Mouse (Mus musculus) layer of hippocampus, adult 18-20 months (tissue): ENCODE results near the gene Zdhhc16. TPM values are rescaled to one million over a fixed set of nuclear protein-coding genes. Genes with fewer than 3 reads are reported as not detected.
"Not testable (repeated sequence)": the region's sequence is repeated elsewhere in the genome, so short reads cannot be mapped to it uniquely, and the experiment has no call there.

Experiments used
- DNase-seq, 2 experiments: peaks; one replicate each; pipeline ENCODE4 v3.0.0; 2022; ENCODE audit warnings: low spot score in 2 of 2
- total RNA-seq, 2 experiments: library from RNA; stranded (reverse); gene quantifications; 2 replicates each; pipeline ENCODE4 v1.2.3; 2021

Zdhhc16 gene
- total RNA-seq, 2 experiments from 2014 or later = 34.6 to 38.8 TPM

DNA sequence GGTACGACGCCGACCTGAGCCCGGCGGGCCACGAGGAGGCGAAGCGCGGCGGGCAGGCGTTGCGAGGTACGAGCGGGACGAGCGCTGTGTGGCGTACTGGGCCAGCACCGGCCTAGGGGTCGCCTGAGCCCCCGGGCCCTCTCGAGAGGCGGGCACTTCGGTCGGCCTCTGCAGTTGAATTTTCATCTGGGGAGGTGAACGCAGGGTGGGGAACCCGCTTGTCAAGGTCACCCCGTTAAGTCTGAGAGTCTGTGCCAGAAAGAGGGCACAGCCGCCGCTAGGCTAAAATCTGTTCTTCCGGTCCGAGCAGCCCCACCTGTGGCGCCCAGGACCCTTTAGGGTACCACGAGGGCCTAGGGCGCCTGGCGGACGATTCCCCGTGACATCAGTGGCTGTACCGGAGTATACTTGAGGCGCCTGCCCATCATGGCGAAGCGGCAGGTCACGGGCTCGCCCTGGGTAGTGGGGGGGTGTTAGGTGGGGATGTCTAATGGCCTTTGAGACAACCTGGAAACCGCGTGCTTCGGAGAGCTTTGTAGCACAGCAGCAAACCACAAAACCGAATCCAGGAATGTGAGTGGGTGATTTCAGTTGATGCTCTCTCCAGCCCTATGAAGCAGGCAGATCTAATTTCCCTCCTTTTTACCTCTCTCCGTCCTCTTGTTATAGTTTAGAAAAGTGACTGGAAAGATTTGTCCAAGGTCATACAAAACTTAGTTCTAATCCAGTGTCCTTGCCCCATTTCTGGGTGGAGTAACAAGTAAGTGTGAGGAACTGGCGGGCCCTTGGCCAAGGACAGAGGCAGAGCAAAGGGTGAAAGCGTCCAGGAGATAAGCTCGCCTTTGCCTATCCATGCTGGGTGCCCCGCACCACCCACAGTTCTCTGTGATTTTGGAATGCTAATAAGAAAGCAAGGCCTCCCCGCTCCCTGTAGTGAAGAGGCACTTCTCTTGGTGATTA is 20.9 kb upstream of the Zdhhc16 start:
- DNase-seq = peak; percentile 32 to 37

DNA sequence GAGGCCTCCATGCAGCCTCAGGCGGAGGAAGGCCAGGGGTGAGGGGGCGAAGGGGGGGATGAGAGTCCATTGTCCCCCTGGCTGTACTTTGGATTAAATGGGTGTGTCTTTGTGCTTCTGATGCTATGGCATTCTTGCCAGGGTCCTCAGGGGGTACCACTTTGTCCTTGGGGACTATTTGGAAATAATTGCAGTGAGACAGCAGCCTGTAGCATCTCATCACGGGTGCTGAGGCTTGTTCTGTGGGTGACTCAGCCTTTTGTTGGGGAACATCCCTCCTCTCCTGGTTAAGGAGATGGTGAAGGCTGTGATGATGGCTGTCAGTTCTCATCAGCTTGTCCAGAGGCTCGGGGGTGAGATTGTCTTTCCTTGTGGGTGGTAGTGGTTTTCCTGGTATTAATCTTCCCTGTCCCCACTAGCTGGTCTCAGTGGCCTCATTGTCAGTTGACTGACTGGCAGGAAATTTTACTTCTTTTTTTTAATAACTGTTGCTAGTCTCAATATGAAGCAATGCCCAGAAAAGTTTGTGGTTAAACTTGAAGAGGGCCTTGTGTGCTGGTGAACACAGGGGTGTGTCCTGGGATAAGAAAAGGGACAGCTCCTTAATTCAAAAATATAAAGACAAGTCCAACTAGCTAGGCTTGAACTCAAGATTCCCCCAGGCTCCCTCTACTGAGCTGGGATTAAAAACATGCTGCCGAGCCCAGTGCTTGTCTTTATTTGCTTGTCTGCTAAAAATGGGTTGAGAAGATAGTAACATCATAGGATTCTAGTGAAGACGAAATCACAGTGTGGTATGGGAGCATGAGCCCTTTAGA is 19.3 kb upstream of the Zdhhc16 start:
- no peak for DNase-seq

DNA sequence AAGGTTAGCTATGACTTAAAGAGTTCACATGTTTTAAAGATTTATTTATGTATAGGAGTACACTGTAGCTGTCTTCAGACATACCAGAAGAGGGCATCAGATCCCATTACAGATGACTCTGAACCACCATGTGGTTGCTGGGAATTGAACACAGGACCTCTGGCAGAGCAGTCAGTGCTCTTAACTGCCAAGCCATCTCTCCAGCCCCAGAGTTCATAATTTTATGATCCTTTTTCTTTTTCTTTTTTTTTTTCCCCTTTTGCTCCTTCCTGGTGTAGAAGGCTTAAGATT is 18.7 kb upstream of the Zdhhc16 start:
- not testable (repeated sequence) for DNase-seq

DNA sequence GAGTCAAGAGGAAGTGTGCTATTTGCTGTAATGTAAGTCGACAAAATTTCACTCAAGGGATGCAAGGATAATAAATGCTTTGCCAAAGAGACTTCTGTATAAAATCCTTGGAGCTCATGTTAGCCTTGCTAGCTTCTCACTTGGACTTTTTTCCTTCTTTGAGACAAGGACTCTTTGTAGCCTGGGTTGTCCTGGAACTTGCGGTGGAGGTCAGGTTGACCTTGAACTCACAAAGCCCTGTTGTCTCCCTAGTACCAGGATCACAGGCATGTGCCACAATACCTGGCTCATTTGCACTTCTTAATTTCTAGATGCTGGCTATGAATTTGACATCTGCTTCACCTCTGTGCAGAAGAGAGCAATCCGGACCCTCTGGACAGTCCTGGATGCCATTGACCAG is 18.0 kb upstream of the Zdhhc16 start:
- no peak for DNase-seq

DNA sequence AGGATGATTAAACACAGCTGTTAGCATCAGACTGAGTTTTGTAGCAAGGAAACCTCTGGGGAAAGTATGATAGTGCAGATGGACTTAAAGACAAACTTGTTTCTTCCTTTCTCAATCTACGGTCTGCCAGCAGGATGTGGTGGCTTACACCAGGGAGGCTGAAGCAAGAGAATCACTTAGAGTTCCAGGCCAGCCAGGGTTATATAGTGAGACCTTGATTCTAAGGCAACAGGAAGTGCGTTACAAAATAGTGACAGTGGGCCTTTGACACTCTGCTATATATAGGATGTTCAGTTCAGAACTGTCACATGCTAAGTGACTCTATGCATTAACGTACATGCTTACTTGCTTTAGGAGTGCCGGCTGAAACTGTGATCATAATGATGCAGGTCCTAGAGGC is 16.4 kb upstream of the Zdhhc16 start:
- DNase-seq = no peak

DNA sequence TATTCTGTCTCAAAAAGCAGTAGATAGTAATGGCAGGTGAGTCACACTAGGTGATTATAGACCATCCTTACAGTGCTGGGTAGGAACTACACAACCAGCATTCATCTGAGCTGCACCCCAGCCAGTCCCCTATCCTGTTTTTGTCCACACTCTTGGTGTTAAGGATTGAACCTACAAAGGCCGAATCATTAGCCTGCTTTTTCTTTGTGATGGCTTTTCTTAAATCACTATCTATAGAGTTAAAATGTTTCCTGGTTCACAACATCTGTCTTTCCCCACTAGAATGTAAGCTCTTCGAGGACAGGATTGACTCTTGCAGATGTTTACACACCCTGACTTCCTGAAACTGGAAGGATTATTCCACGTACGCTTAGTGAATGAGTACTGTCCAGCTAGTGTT is 13.8 kb upstream of the Zdhhc16 start:
- DNase-seq = no peak

DNA sequence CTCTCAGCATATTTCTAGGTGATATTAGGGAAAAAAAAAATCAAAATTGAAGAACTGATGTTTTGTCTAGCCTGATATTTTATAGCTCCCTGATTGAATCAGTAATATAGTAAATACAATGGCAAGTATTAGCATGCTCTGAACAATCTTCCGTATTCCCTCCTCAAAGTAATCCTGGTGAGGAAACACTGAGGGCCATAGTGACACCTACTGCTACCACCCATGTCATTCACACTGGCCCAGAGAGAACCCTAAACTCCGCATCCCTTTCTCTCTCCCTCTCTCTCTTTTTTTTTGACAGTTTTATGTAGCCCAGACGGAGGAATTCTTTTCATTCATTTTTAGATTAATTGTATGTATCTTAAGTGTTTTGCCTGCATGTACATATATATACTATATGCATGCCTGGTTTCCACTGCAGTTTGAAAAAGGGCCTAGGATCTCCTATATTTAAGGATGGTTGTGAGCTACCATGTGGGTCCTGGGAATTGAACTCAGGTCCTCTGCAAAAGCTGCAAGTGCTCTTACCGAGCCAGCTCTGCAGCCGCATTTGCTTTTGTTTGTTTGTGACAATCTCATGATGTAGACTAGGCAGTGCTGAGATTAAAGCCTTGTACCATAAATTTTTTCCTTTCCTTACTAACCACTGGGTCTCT is 12.7 kb upstream of the Zdhhc16 start:
- DNase-seq = no peak

DNA sequence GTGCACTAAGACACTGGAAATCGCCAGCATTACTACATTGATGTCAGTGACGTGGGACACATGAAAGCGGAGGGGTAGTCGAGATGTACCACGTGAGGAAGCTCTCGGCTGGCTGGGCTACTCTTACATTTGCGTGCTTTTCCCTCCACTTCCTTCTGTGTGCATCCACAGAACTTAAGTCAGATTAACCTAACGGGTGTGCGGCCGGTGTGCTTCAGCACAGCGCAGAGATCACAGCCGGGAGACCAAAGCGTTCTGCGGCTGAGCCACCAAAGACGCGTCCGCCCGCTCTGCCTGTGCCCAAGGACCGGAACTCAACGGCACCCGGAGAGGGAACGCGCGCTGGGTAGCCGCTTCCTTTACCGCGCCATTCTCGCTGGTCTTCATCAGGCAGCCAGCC is 594 bp upstream of the Zdhhc16 start:
- no peak for DNase-seq

DNA sequence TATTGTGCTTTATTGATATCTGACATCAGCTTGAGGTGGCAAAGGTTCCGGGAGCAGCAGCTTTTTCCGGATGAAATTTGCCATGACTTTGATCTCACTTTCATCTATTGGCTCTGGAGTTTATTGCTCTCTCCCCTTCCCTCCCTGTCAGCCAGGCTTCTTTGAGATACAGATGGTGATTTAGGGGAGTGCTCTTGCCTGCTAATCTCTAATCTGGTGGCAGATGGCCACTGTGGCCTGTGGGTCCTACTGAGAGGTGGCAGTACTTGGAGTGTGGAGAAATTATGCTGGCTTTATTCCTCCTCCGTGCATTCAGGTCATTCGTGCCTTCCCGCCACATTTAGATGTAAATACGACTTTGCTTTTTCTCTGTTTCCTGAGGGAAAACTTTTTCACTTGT is 844 bp downstream of the Zdhhc16 start:
- no peak for DNase-seq

DNA sequence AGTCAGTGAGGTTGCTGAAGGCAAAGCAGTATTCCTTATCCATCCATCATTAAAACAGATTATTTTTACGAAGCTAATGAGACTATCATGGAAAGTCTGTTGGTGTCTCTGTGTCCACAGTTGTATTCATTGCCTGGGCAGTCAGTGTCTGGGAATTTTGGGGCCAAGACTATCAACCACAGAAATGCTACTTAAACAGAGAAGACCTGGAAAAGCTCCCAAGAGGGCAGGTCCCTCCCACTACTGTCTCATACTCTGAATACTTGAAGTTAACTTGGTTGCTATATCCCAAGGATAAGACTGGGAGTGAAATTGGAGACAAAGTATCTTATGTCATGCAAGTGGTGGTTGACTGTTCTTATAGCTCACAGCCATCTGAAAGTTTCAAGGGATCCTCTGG is 2.6 kb downstream of the Zdhhc16 start:
- DNase-seq = no peak

DNA sequence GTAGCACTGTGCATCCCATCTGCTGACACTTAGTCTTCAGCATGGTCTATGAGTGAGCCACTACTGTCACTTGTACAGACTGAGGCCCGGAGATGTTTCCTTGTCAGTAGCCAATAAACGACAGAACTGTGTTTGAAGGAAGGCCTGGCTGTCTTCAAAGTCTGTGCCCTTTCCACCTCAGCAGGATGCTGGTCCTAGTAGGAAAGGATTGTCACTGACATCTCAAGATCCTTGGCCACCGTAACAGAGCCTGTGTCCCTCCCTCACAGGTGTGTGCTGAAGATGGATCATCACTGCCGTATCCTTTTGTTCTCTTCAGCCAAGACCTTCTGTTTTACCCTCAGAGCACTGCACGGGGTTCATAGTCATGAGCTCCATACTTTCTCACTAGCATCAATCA is 5.3 kb downstream of the Zdhhc16 start:
- no peak for DNase-seq

DNA sequence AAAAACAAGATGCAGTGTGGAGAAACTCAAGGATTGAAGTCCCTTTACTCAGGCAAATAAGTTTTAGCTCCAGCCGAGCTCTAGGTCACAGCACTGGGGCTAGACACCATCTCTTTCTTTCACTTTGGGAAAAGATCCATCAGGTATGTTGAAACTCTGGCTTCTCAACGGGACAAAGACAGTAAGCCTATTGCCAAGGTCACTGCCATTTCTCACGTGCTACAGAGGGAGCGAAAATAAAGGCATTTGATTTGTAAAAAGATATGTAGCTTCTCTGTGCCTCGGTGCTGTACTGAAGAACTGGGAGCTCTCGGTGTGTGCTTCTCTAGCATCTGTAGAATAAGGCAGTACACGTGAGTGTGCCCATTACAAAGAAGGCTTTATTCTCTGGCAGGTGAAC is 10.6 kb downstream of the Zdhhc16 start:
- DNase-seq = no peak

DNA sequence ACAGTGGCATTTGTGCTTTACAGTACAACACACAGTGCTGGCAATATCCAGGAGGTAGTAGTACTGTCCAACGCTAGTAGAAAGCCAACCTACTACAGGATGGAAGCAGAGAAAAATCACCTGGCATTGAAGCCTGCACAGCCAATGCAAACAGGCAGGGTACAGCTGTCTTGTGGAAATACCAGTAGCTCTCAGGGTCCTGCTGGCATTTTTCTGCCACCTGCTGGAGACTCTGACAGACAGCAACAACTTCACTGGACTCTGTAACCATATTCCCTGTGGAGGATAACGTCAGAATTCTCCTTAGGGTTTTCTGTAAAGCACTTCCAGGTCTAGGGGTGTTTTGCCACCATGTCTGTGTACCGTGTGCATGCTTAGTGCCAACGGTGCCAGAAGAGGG is 19.0 kb downstream of the Zdhhc16 start:
- peak in 1 of 2 experiments; percentile 24 for DNase-seq

DNA sequence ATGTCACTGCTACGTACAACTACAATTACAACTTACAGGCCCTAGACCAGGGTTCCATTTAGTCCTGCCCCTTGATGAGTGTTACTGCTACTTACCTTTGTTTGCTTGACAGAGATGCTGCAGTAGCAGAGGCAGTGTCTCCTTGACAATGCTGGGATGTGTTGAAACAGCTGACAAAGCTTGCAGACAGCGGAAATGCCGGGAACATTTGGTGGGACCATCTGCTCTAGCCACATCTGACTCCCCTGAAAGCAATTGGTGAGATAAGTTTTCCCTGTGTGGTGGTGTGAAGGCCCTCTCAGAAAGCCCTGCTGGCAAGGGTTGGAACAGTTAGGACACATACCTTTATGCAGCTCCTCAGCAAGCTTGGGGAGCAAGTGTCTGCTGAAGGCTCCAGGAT is 20.3 kb downstream of the Zdhhc16 start:
- peak; percentile 50 to 71 for DNase-seq

DNA sequence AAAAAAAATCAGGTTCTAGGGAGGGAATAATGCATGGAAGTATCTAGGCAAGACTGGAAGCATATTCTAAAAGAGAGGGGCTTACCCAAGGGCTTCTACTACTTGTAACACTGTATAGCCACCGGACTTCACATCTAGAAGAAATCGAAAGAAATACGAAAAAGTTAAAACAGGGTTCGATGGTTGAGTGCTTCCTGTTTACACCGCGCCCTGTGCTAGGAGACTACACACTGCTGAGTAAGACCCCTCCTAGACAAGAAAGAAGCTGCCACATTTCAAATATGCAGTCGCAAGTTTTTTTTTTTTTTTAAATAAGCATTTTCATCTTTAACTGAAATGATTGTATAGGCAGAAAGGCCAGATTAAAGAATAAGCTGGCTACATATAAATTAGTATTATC is 36.3 kb downstream of the Zdhhc16 start:
- no peak for DNase-seq

DNA sequence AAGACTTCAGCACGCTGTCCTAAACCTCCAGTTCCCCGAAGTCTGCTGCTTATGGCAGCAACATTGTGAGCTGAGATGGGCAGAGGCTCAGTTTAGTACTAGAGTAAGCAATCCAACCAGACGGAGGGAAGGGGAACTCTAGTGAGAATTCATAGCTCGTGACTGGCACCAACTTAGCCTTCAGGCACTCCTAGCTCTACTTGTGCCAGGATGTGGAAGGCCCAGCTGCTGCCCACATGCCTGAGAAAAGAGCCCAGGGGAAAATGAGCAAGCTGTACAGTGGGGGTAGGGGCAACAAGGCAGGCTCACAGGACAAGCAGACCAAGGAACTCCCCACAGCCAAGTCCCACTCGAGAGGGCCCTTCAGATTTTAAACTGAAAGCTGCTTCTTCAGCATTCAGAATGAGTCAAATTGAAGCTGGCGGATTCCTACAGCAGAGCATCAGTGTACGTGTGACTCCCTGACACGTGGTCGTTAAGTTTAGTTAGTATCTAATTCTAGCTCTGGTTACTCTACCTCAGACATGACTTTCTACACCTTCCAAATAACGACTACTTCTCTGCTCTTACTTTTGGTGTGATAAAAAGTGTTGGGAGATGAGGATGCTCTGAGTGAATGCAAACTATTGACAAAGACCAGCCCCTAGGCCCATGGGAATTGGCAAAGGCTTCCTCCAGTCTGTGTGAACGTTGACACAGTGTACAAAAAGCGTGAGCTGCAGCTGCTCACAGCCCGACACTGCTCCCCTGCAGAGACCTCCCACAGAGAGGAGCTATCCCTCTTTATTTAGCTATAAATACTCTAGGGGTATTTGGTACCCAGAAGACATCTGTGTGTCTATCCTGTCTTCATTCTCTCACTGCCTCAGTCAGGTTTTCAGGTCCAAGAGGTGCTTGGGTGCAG is 40.9 kb downstream of the Zdhhc16 start:
- peak in 1 of 2 experiments; percentile 41 for DNase-seq

DNA sequence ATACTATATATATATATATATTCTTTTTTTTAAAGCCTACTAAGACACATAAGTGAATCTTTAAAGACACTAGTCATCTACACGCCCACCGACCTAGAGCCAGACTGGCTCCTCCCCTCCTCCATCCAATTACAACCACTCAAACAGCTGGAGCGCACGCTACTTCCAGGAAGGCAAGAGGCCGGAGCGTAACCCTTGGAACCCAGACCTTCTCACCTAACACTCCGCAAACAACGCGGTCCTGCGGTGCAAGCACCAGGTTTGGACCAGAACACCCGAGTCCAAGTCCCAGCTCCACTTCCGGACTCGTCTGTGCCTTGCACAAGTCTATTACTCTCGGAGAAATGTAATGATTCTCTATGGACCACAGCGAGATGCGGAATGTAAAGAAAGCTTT is 47.1 kb downstream of the Zdhhc16 start:
- DNase-seq = peak in 1 of 2 experiments; percentile 12

DNA sequence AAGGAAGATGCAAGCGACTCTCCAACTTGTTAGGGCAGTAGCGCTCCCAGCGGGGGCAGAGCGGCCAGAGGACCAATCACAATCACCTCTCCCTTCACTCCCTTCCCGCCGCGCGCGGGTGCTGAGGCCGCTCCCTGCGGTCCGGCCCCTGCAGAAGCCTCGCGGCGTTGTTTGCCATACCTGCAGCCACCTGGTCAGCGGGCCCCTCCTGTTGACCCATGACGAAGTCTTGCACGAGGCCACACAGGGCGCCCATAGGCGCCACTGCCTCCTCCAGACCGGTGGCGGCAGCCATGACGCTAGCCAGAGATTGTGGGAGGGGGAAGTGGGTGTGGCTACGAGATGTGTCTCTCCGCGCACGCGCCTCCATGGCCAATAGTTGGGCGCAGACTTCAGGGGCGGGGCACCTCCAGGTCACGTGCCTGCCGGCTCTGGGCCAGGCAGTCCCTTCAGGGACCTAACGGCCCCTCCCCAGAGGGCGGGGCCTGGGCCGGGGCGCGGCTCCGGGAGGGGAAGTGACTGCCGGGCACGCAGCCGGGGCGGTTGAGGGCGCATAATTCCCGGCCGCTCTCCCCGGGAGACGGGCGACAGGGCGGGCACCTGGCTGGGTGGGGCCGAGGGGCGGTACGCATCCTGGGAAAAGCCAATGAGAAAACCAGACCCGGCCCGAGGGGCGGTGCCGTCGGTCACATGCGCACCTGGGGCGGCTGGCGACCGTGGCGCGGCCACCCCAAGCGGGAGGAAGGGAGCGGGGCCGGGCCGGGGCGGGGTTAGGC is 47.7 kb downstream of the Zdhhc16 start, which contains the start of gene Mms19:
Mms19 (minus strand) TSS at position 339 of the 776 bp plus-strand sequence.
- DNase-seq = peak; percentile 99

DNA sequence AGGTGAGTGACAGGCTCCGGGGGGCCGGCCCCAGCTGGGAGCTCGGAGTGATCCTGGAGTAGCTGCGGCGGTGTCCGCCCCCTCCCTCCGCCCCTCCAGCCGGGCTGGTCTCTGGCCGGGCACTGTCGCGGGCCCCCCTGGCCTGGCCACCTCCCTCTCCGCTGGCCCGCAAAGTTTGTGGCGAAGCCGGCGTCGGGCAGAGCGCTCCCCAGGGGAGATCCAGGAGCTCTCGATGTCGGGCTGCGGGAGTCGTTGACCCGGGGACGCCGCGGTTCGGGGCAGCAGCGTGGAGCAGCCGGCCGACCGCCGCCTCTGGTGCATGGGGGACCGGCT is 48.3 kb downstream of the Zdhhc16 start, which contains the start of gene Ubtd1:
Ubtd1 (plus strand) TSS at position 169 of the 333 bp plus-strand sequence.
- no peak for DNase-seq
